Mouse (Mus musculus) layer of hippocampus, adult 2 months (tissue): ENCODE measurements around the gene Cttnbp2nl. TPM values are rescaled to one million over a fixed set of nuclear protein-coding genes. Genes with fewer than 3 reads are reported as not detected.

ENCODE experiments used
- DNase-seq, 2 experiments: peaks; one replicate each; pipeline ENCODE4 v3.0.0; 2022; ENCODE audit warnings: low spot score in 2 of 2
- H3K27ac ChIP-seq: fragments of 200-600 bp; 2 replicates; pipeline ENCODE4 v1.8.1; 2022
- H3K4me3 ChIP-seq: fragments of 200-600 bp; 2 replicates; pipeline ENCODE4 v1.8.1; 2022; ENCODE audit warnings: mild to moderate bottlenecking
- CTCF ChIP-seq: fragments of 200-600 bp; conservative IDR thresholded peaks from 2 replicates; pipeline ENCODE4 v1.8.1; 2022; ENCODE audit warnings: antibody characterized with exemption, mild to moderate bottlenecking, moderate library complexity
- total RNA-seq, 2 experiments: library from RNA; stranded (reverse); gene quantifications; 2 replicates each; pipeline ENCODE4 v1.2.3; 2021

The Cttnbp2nl gene
- total RNA-seq, 2 experiments from 2014 or later = 21.1 to 25.4 TPM

DNA sequence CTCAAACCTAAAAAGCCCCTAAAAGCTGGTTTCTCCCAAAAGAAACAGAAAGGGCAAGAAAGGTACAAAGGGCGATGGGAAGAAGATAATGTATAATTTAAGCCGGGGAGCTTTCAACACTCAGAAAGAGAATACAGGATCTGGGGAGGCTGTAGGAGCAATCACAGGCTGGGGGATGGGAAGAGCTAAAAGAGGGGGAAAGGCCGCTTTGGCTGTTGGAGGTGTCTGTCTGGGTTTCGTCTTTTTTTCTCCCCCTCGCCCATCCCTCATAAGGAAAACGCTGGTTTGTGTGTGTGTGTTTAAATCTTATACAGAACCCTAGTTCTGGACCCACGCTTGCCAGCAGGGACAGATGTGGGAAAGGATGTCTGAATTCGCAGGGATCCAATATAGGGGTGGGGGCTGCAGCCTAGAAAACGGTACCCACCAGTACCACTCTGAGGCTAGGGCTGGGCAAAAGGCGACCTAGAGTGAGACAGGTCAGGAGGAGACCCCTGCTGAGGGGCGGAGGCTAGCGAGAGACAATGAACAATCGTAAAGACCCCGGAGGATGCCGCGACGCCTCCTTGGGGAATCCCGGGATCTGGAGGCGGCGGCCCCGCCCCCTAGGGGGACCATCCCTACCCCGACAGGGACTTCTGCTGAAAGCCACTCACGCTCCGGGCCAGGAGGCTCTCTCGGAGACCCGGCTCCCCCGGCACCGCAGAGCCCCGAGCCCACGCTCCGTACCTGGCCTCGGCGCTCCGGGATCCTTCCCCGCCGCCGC, 592 bp downstream of the Cttnbp2nl start:
- no peak for DNase-seq
- no peak for TF ChIP-seq CTCF
- peak overlapping the region; percentile 94 for H3K27ac ChIP-seq
- peak overlapping the region; percentile 99 for H3K4me3 ChIP-seq

DNA sequence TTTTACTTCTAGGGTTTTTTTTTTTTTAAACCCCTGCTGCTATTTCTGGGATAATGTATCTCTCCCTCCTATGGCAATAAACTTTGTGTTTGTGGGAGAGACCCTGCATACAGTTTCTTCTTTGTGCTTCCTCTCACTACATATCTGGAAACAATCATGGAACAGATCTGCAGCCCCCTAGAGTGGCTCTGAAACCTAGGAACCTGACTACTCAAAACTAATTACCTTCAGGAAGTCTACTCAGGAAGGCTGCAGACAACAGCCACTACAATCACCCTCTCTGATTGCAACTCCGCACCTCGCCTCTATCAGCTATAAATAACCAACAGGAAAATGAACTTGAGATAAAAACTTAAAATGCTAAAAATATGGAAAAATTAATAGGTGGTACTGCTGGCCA, 1.8 kb downstream of the Cttnbp2nl start:
- peak overlapping the region; percentile 99 for H3K4me3 ChIP-seq
- no peak for DNase-seq
- TF ChIP-seq CTCF = no peak
- peak overlapping the region; percentile 94; the same call in 1 of the 2 replicates for H3K27ac ChIP-seq

DNA sequence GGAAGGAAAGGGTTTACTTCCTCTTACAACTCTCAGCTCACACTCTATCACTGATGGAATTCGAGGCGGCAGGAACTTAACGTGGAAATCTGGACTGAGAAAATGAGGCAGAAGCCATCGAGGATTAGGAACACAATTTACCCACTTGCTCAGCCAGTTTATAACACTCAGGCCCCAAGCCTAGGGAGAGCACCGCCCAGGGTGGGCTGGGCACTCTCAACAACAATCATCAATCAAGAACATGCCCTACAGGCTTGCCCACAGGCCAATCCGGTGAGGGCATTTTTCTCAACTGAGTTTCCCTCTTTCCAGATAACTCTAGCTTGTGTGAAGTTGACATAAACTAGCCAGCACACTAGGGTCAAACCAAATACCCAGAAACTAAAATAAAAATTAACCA, 3.1 kb downstream of the Cttnbp2nl start:
- no peak for TF ChIP-seq CTCF
- no peak for DNase-seq
- H3K4me3 ChIP-seq = no peak overlapping the region; the same call in 1 of the 2 replicates
- peak overlapping the region; percentile 94; the same call in 1 of the 2 replicates for H3K27ac ChIP-seq

DNA sequence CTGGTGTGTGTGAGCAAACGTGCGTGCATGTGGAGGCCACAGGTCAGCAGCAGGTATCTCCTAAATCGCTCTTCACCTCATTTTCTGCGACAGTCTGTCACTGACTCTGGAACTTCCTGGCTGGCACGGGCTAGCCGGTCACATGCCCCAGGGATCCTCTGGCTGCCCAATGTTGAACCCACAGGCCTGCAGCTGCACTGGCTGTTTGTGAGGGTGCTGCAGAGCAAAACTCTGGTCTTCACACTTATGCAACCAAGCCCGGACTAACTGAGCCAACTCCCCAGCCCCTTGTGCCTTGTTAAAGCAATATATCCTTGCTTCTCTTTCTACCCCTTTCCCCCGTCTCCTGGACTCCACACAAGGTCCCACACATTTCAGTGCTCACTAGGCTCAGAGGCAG, 5.3 kb downstream of the Cttnbp2nl start:
- Histone ChIP-seq H3K27ac (peak overlapping the region; percentile 78), H3K4me3 (no peak overlapping the region)
- no peak for TF ChIP-seq CTCF
- no peak for DNase-seq

DNA sequence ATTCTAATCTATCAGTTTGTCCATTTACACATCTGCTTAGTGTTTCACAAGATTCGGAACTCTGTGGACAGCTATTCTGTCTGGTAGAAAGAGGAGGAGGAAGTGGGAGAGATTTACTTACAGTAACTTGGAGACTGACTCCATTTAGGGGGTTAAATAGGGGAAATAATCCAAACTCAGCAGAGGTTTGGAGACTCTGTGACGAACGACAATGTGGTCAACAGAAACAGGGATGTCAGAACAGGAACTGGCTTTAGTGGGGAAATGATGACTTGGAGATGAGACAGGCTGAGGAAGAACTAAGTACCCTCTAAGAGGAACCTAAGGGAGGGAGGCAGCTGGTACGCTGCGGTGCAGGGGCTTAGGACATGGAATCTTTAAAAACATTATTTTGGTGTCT, 6.1 kb downstream of the Cttnbp2nl start:
- peak overlapping the region; percentile 78 for H3K27ac ChIP-seq
- no peak for TF ChIP-seq CTCF
- no peak for DNase-seq
- H3K4me3 ChIP-seq = no peak overlapping the region

DNA sequence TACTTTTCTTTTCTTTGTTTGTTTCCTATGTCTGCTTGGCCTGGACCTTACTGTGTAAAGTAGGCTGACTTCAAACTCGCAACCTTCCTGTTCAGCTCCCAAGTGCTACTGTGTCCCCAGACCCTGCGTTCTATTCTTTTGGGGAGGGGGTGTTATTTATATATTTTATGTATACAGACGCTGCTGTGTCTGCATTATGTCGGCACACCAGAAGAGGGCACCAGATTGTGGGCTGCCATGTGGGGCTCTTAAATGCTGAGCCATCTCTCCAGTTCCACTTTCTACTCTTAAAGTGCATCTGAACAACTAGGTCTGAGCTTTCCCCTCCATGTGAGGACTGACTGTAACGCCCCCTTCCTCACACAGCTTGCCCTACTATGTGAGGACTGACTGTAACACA, 9.2 kb downstream of the Cttnbp2nl start:
- no peak for DNase-seq
- Histone ChIP-seq H3K27ac (no peak overlapping the region), H3K4me3 (no peak overlapping the region)
- peak; percentile 53 for TF ChIP-seq CTCF

DNA sequence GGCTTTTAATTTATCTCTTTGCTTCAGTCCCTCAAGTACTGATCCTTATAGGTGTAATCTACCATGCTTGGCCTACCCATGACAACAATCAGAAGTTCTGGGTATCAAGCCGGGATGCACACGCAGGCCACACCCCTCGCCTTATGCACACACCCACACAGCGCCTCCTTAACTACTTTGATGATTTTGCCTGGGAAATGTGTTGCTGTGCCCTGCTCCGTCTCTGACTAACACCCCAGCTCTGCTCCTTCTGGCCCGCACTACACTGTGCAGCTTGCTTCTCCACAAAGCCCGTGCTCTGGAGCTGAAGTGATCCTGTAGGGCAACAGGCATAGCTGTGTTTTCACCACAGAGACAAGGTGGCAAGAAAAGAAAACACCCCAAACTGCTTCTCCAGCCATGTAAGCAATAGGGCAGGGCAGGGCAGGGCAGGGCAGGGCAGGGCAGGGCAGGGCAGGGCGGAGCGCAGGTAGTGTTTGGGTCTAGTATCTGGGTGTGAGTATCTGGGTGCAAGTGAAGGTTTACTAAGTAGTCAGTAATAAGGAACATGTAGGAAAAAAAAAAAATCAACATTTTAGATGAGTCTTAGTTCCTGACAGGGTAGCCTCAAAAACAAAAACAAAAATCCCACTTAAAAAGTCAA, 11.8 kb downstream of the Cttnbp2nl start:
- H3K27ac ChIP-seq = no peak overlapping the region
- no peak overlapping the region for H3K4me3 ChIP-seq
- no peak for TF ChIP-seq CTCF
- no peak for DNase-seq

DNA sequence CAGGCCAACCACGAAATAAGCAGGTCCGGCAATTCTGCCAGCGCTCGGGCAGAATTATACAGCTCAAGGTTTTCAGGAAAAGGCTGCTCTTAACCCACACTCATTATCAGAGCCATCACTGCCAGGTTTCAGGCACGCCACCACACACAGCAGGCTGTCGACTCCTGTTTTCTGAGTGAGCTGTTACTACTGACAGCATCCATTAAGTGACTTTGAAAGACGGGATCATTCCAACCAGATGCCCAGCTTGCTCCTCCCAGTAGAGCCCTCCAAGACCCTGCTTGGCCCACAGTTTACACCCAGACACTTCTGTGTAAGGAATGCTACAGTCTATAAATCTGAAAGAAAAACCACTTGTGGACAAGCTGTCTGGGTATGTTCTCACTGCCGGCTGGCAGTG, 12.9 kb downstream of the Cttnbp2nl start:
- Histone ChIP-seq H3K4me3 (no peak overlapping the region; the same call in 1 of the 2 replicates), H3K27ac (peak overlapping the region; percentile 58; the same call in 1 of the 2 replicates)
- DNase-seq = no peak
- TF ChIP-seq CTCF = no peak

DNA sequence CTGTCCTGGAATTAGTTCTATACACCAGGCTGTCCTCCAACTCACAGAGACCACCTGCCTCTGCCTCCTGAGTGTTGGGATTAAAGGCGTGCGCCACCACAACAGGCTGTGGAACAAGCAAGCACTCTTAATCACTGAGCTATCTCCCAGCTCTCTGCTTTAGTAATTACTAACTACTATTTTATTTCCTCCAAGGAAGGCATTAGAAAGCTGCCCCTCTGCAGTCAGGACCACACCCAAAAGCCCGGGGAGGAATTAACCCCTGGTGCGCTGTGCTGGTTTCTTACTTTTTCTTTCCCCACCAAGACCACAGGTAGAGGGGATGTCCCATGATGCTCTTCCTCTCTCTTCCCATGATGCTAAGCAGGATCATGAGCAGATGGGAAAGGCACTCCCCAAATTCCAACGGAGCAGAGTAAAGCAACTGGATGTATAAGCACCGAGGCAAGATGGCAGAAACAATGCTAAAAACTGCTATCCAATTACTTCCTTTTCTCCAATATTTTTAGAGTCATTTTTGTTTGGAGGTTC, 15.6 kb downstream of the Cttnbp2nl start:
- no peak for TF ChIP-seq CTCF
- H3K4me3 ChIP-seq = no peak overlapping the region
- no peak for DNase-seq
- H3K27ac ChIP-seq = peak overlapping the region; percentile 64

DNA sequence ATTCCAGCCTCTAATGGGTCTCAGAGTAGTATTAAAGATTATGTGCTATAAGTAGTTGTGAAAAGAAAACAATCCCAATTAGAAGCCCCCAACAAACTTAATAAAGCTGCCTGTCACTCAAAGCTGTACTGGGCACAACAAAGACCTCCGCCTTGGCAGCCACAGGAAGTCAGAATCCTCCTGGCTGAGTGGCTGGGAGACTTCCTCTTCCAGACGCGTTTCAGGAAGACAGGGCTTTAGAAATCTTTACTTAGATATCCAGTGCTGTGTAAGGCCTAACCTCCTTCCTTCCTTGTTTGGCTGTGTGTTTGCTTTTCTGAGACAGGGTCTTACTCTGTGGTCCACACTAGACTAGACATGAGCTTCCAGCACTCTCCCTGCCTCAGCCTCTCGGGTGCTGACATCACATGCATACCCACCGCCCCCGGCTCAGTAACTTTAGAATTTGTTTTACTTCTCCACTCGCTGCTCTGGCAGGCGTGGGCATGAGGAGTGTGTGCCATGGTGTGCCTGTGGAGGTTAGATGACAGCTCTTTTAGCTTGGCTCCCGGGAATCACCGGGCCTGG, 16.6 kb downstream of the Cttnbp2nl start:
- Histone ChIP-seq H3K27ac (peak overlapping the region; percentile 64), H3K4me3 (no peak overlapping the region)
- DNase-seq = no peak
- TF ChIP-seq CTCF = no peak

DNA sequence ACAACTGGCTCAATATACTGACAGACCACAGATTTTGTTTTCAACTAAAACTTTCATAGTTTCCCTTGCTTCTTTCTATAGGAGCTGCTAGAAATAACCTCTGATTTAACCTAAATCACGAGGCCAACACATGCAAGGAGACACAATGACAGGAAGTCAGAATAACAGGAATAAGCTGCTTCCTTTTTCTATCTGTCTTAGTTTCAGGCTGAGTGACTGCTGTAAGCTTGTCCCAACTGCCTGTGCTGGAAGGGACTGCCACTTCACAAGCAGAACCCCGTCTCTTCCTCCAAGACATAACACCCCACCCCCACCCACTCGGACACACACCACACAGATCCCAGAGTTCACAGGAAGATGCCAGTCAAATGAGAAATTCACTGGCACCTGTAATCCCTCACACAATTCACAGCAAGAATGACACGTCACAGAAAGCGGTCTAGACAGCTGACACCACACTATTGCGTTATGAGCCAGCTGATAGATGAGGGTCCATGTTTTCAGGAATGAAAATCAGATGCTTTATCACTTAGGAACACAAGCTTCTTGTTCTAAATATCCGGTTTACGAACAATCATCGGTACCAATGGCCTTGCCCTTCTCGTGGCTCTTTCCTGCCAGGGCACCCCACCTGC, 29.5 kb downstream of the Cttnbp2nl start:
- peak overlapping the region; percentile 24; the same call in 1 of the 2 replicates for H3K27ac ChIP-seq
- no peak overlapping the region for H3K4me3 ChIP-seq
- TF ChIP-seq CTCF = no peak

DNA sequence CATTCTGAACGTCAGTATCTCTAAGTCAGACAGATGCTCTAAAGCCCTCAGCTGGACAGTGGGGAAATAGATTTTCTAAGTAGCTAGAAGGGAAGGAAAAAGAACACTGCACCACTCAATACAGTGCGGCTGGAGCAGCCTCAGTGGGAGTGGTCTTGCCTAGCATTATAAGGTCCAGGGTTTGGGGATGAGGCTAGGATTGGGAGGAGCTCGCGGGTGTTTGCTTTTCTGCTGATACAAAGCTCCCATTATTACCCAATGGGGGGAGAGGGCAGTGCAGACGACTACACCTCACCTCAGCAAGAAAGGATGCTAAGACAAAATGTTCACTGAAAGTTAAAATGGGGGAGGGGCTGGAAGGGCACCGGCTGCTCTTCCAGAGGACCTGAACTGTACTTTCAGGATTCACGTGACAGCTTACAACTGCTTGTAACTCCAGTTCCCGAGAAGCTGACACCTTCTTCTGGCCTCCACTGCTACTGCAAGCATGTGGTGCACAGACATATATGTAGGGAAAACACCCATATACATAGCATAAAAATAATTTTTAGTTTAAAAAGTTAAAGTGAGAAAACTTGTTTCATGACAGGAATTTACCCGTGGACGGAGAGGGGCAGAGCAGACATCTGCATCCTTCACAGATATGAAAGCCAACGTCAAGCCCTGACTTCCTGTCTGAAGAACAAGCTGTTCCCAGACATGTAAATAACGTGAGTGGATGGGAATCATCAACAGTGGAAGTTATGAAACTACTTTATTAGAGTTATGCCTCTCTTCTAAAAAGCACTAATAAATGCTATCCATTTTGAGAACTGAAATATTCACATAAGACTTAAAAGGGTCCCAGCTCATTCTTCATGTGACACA, 32.9 kb downstream of the Cttnbp2nl start:
- peak overlapping the region; percentile 79 for H3K27ac ChIP-seq
- DNase-seq = no peak
- TF ChIP-seq CTCF = no peak
- H3K4me3 ChIP-seq = no peak overlapping the region

More for the DNA sequence above, 29.5 kb downstream of the Cttnbp2nl start:
- no peak for DNase-seq
